Mouse (Mus musculus) embryonic facial prominence, embryonic 11.5 days (tissue): Measurements from ENCODE around the gene Fcrlb. TPM values are rescaled to one million over a fixed set of nuclear protein-coding genes. Genes with fewer than 3 reads are reported as not detected.

ENCODE experiments used
- ATAC-seq: fragments of 200-750 bp; cut with Nextera tagmentation; replicated peaks from 2 replicates; pipeline ENCODE4 v1.8.0; 2017; ENCODE audit warnings: low read depth; ENCODE audit not compliant: insufficient number of reproducible peaks, low FRiP score, low TSS enrichment
- DNase-seq: peaks from one replicate; pipeline ENCODE4 v3.0.0-alpha.2; 2015; ENCODE audit warnings: low spot score
- H3K27ac ChIP-seq: fragments of 300-500 bp; sonication (generic); replicated peaks from 2 replicates; pipeline ENCODE4 v1.5.1; 2014; ENCODE audit warnings: mild to moderate bottlenecking, low read depth, low read length, control low read depth
- H3K27me3 ChIP-seq: fragments of 300-500 bp; sonication (generic); 2 replicates; pipeline ENCODE4 v1.6.1; 2014; ENCODE audit warnings: mild to moderate bottlenecking, low read length, moderate library complexity, mixed read lengths; ENCODE audit not compliant: control insufficient read depth, insufficient read depth
- H3K36me3 ChIP-seq: fragments of 300-500 bp; sonication (generic); replicated peaks from 2 replicates; pipeline ENCODE4 v1.6.1; 2014; ENCODE audit warnings: low read depth, mild to moderate bottlenecking, low read length, moderate library complexity, mixed read lengths; ENCODE audit not compliant: control insufficient read depth, insufficient read depth
- H3K4me1 ChIP-seq: fragments of 300-500 bp; sonication (generic); 2 replicates; pipeline ENCODE4 v1.6.1; 2014; ENCODE audit warnings: low read length, mixed read lengths; ENCODE audit not compliant: control insufficient read depth, insufficient read depth
- H3K4me2 ChIP-seq: fragments of 300-500 bp; sonication (generic); 2 replicates; pipeline ENCODE4 v1.6.1; 2014; ENCODE audit warnings: low read depth, mild to moderate bottlenecking, control low read depth, low read length, moderate library complexity
- H3K4me3 ChIP-seq: fragments of 300-500 bp; sonication (generic); 2 replicates; pipeline ENCODE4 v1.5.1; 2014; ENCODE audit warnings: low read depth, low read length, control low read depth
- H3K9ac ChIP-seq: fragments of 300-500 bp; sonication (generic); replicated peaks from 2 replicates; pipeline ENCODE4 v1.6.1; 2014; ENCODE audit warnings: mild to moderate bottlenecking, control low read depth, low read length
- H3K9me3 ChIP-seq: fragments of 300-500 bp; sonication (generic); replicated peaks from 2 replicates; pipeline ENCODE4 v1.6.1; 2016; ENCODE audit warnings: mild to moderate bottlenecking, low read length, inconsistent platforms, mixed read lengths; ENCODE audit not compliant: control insufficient read depth
- WGBS: fragments of 180-500 bp; shearing (Covaris S2); extraction: QIAGEN DNeasy Blood & Tissue Kit; methylation state at CpG from one replicate; pipeline ENCODE4 v1.1.7; 2014; 5-methylcytosine and 5-hydroxymethylcytosine counted together
- polyA plus RNA-seq: library from polyadenylated mRNA; unstranded; fragments of >200 nt; fragmentation: Nextera tagmentation; extraction: Ambion mirVana; gene quantifications from 2 replicates; pipeline ENCODE4 v1.2.1, GENCODE M21; 2014

Fcrlb gene
- polyA plus RNA-seq, 1 experiment from 2014 or later = not detected

DNA sequence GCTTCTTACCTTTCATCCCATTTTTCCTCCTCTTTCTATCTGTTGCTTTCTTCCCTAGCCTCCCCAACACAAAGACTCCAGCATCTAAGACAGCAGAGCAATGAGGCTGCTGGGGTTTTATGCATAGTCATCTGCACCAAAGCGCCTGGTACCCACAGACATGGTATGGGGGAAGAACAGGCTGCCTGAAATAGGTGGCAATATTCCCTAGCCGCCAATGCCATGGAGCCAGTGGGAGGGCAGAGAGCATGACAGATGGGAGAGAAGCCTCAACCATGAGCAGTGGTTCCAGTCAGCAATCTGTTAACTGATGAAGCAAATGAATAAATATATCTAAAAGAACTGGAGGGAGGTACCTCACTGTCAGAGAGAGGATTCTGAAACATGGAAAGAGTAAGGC is 55.4 kb downstream of the Fcrlb start:
- Histone ChIP-seq H3K4me2 (no peak overlapping the region), H3K4me3 (no peak overlapping the region), H3K27ac (no peak overlapping the region), H3K9ac (no peak overlapping the region), H3K9me3 (no peaks in the 10 kb centered on the region), H3K4me1 (no peaks in the 10 kb centered on the region), H3K36me3 (no peaks in the 10 kb centered on the region), H3K27me3 (no peaks in the 10 kb centered on the region)
- 85% methylated on average over 2 of the region's 2 CpGs for whole genome bisulfite sequencing
- DNase-seq (no peak), ATAC-seq (no peak)

Other genes starting within 250 kb of the Fcrlb start
- 8.4 and 8.7 TPM in 2 replicates for gene Atf6, start 45.2 kb downstream of the Fcrlb start, polyA plus RNA-seq
- gene Gm26620, start 27.9 kb downstream of the Fcrlb start, polyA plus RNA-seq = 0.33 TPM in 1 of 2 replicates, not detected in the other
- 45.7 and 46.6 TPM in 2 replicates for gene Dusp12, start 27.4 kb downstream of the Fcrlb start, polyA plus RNA-seq
- gene Fcrla, start 14.6 kb upstream of the Fcrlb start, polyA plus RNA-seq = not detected in 2 replicates
- 0.52 TPM in 1 of 2 replicates, not detected in the other for gene Fcgr2b, start 63.6 kb upstream of the Fcrlb start, polyA plus RNA-seq
- 0.17 and 0.22 TPM in 2 replicates for gene Fcgr4, start 106.0 kb upstream of the Fcrlb start, polyA plus RNA-seq
- 6.5 and 7.9 TPM in 2 replicates for gene Fcgr3, start 152.0 kb upstream of the Fcrlb start, polyA plus RNA-seq
- gene Cfap126, start 201.0 kb upstream of the Fcrlb start, polyA plus RNA-seq = 1.4 and 1.7 TPM in 2 replicates
- 252 and 267 TPM in 2 replicates for gene Sdhc, start 237.7 kb upstream of the Fcrlb start, polyA plus RNA-seq
- gene Mpz, start 237.8 kb upstream of the Fcrlb start, polyA plus RNA-seq = 1.1 and 1.9 TPM in 2 replicates